Mouse (Mus musculus) midbrain, postnatal 0 days (tissue): ENCODE measurements at regions not wholly inside any gene's neighbourhood (a gene's known extent, or its start where the extent isn't known, plus 50 kb on each side); places are given as distances from the start of the nearest gene placed in this dataset.

ENCODE experiments used
- ATAC-seq: fragments of 200-750 bp; cut with Nextera tagmentation; 2 replicates; pipeline ENCODE4 v1.8.0; 2017; ENCODE audit warnings: moderate number of reproducible peaks, mild to moderate bottlenecking, moderate TSS enrichment, moderate library complexity; ENCODE audit not compliant: low FRiP score
- DNase-seq: peaks from one replicate; pipeline ENCODE4 v3.0.0-alpha.2; 2015; ENCODE audit warnings: low spot score
- H3K27ac ChIP-seq: fragments of 300-500 bp; sonication (generic); 2 replicates; pipeline ENCODE4 v1.5.1; 2014; ENCODE audit warnings: low read depth, mild to moderate bottlenecking, low read length, mixed read lengths
- H3K27me3 ChIP-seq: fragments of 300-500 bp; sonication (generic); 2 replicates; pipeline ENCODE4 v1.6.1; 2014; ENCODE audit warnings: low read length, control low read depth, mixed read lengths; ENCODE audit not compliant: insufficient read depth
- H3K36me3 ChIP-seq: fragments of 300-500 bp; sonication (generic); 2 replicates; pipeline ENCODE4 v1.6.1; 2014; ENCODE audit warnings: low read length, control low read depth, mixed read lengths; ENCODE audit not compliant: insufficient read depth
- H3K4me1 ChIP-seq: fragments of 300-500 bp; sonication (generic); 2 replicates; pipeline ENCODE4 v1.6.1; 2014; ENCODE audit warnings: mild to moderate bottlenecking, control low read depth, antibody characterized with exemption, low read length, mixed read lengths; ENCODE audit not compliant: insufficient read depth
- H3K4me2 ChIP-seq: fragments of 300-500 bp; sonication (generic); 2 replicates; pipeline ENCODE4 v1.6.1; 2014; ENCODE audit warnings: low read depth, mild to moderate bottlenecking, low read length, mixed read lengths; ENCODE audit not compliant: poor library complexity, severe bottlenecking
- H3K4me3 ChIP-seq: fragments of 300-500 bp; sonication (generic); 2 replicates; pipeline ENCODE4 v1.5.1; 2014; ENCODE audit warnings: low read depth, mild to moderate bottlenecking, low read length, moderate library complexity
- H3K9ac ChIP-seq: fragments of 300-500 bp; sonication (generic); replicated peaks from 2 replicates; pipeline ENCODE4 v1.6.1; 2014; ENCODE audit warnings: mild to moderate bottlenecking, low read length, moderate library complexity, mixed read lengths; ENCODE audit not compliant: poor library complexity, severe bottlenecking
- H3K9me3 ChIP-seq: fragments of 300-500 bp; sonication (generic); 2 replicates; pipeline ENCODE4 v1.6.1; 2016; ENCODE audit warnings: low read length, control low read depth
- CTCF ChIP-seq: IDR thresholded peaks from 2 replicates; pipeline ENCODE4 v1.5.1; 2016; ENCODE audit warnings: antibody characterized with exemption, mild to moderate bottlenecking
- WGBS: fragments of 180-500 bp; shearing (Covaris S2); extraction: QIAGEN DNeasy Blood & Tissue Kit; methylation state at CpG from one replicate; pipeline ENCODE4 v1.1.7; 2014; 5-methylcytosine and 5-hydroxymethylcytosine counted together

DNA sequence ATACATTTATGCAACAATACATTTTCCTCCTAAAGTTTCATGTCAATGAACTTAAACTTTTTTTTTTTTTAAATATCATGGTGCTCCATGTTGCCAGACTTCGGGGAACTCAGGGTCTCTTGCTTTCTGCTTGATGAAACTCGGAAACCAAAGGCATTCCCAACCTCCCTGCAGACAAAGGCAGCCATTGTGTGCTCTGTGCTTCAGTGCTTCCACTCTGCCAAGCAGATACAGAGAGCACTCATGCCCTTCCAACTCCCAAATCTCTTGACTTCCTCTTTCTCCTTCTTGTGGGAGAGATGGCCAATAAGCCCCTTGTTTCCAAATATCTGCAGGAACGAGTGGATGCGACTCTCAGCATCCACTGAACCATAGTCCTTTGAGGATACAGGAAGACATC is 94.0 kb upstream of the Klf3 start:
- Histone ChIP-seq H3K9me3 (no peaks in the 10 kb centered on the region), H3K27ac (no peak overlapping the region), H3K27me3 (no peaks in the 10 kb centered on the region), H3K4me3 (no peak overlapping the region), H3K36me3 (no peaks in the 10 kb centered on the region), H3K9ac (no peak overlapping the region), H3K4me1 (0 out of 2 replicates have a peak, but pooled peaks cover 2% of the 10 kb centered on the region), H3K4me2 (no peak overlapping the region)
- no peak for TF ChIP-seq CTCF
- ATAC-seq (no peak), DNase-seq (peak; percentile 22)
- 13% methylated on average over 4 of the region's 4 CpGs for WGBS

GRCm38 (mm10) chr5:64710236-64710635 is 93.0 kb upstream of the Klf3 start:
- no peaks in the 10 kb centered on the region for H3K27me3 ChIP-seq
- ATAC-seq, result no peak
- no peak overlapping the region for H3K27ac ChIP-seq
- H3K4me3 ChIP-seq, result no peak overlapping the region
- no peak for DNase-seq
- WGBS, result 81% methylated on average over 3 of the region's 3 CpGs
- H3K4me2 ChIP-seq, result no peak overlapping the region
- no peak overlapping the region for H3K9ac ChIP-seq
- TF ChIP-seq CTCF, result no peak
- no peaks in the 10 kb centered on the region for H3K36me3 ChIP-seq
- no peaks in the 10 kb centered on the region for H3K9me3 ChIP-seq
- no peaks in the 10 kb centered on the region for H3K4me1 ChIP-seq

DNA sequence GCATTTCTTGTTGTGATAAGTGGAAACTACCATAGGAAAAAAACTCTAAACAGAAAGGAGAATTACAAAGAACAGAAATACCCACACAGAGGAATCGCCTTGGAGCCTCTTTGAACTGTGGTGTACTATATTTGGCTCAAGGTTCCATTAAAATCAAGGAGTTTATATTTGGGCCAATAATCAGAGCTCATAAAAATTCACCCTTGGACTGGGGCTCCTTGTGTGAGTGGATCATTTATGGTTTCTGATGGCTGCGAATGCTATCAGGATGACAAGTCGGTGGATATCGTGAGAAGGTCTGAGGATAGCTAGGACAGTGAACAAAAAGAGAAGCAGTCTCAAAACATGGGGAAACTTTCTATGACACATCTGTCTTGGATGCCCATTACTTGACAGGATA is 92.2 kb upstream of the Klf3 start:
- ATAC-seq (no peak), DNase-seq (no peak)
- Histone ChIP-seq H3K4me2 (no peak overlapping the region), H3K9ac (no peak overlapping the region), H3K36me3 (no peaks in the 10 kb centered on the region), H3K27ac (no peak overlapping the region), H3K9me3 (no peaks in the 10 kb centered on the region), H3K4me3 (no peak overlapping the region), H3K27me3 (no peaks in the 10 kb centered on the region), H3K4me1 (no peaks in the 10 kb centered on the region)
- TF ChIP-seq CTCF, result no peak
- WGBS, result 95% methylated on average over 4 of the region's 4 CpGs

- no peak overlapping the region for H3K4me3 ChIP-seq
- H3K4me2 ChIP-seq, result no peak overlapping the region
- no peaks in the 10 kb centered on the region for H3K27me3 ChIP-seq
- no peak overlapping the region for H3K27ac ChIP-seq
- no peak overlapping the region for H3K9ac ChIP-seq
- ATAC-seq (peak; percentile 13; the same call in 1 of the 2 replicates), DNase-seq (peak; percentile 71)
- TF ChIP-seq CTCF, result no peak
- H3K4me1 ChIP-seq, result no peaks in the 10 kb centered on the region
- 26% methylated on average over 10 of the region's 10 CpGs for WGBS
- H3K36me3 ChIP-seq, result no peaks in the 10 kb centered on the region
- no peaks in the 10 kb centered on the region for H3K9me3 ChIP-seq
Observed at GRCm38 (mm10) chr5:64714221-64714653, 89.0 kb upstream of the Klf3 start.

- WGBS, result 45% methylated on average over 7 of the region's 7 CpGs
- no peak for ATAC-seq
- H3K36me3 ChIP-seq, result no peaks in the 10 kb centered on the region
Observed at GRCm38 (mm10) chr5:64714710-64715109, 88.5 kb upstream of the Klf3 start.

GRCm38 (mm10) chr5:64716551-64716950 is 86.6 kb upstream of the Klf3 start:
- Histone ChIP-seq H3K4me1 (no peaks in the 10 kb centered on the region), H3K27ac (no peak overlapping the region), H3K4me3 (no peak overlapping the region), H3K36me3 (no peaks in the 10 kb centered on the region), H3K27me3 (no peaks in the 10 kb centered on the region), H3K9ac (no peak overlapping the region), H3K9me3 (no peaks in the 10 kb centered on the region), H3K4me2 (no peak overlapping the region)
- no peak for ATAC-seq
- TF ChIP-seq CTCF, result no peak
- DNase-seq, result no peak
- 88% methylated on average over 4 of the region's 4 CpGs for WGBS

More at GRCm38 (mm10) chr5:64714710-64715109, 88.5 kb upstream of the Klf3 start:
- Histone ChIP-seq H3K9ac (no peak overlapping the region), H3K4me2 (no peak overlapping the region), H3K27me3 (no peaks in the 10 kb centered on the region), H3K27ac (no peak overlapping the region), H3K9me3 (no peaks in the 10 kb centered on the region), H3K4me1 (no peaks in the 10 kb centered on the region), H3K4me3 (no peak overlapping the region)
- DNase-seq, result peak; percentile 48
- no peak for TF ChIP-seq CTCF
